Mouse (Mus musculus): ENCODE results near the gene Oxct1.

The Oxct1 gene

GRCm38 (mm10) chr15:4026231-4026773 is at the start of gene Oxct1:
Gene Oxct1 (plus strand): TSS chr15:4026383.
- DNase-seq (ENCODE audit: low spot score in 2 of 2) = peak; percentile 76 to 81

DNA sequence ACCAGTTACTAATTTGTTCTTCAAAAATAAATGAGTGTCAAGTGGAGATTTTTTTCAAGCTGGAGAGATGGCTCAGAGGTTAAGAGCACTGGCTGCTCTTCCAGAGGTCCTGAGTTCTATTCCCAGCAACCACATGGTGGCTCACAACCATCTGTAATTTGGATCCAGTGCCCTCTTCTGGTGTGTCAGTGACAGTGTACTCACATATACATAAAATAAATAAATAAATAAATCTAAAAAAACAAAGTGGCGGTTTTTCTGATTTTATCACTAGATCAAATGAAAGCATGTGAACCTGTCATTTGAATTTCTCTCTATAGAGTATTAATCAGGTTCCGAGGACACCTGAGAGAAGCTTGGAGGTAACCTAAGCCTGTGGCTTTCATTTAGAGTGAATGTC is 47.9 kb upstream of the Oxct1 start:
- no peak for DNase-seq (ENCODE audit: low spot score in 2 of 2)

GRCm38 (mm10) chr15:3979061-3979848 is 46.9 kb upstream of the Oxct1 start, which contains the start of gene Fbxo4:
Gene Fbxo4 (minus strand): TSS chr15:3979573.
- peak; percentile 86 for DNase-seq (ENCODE audit: low spot score in 2 of 2)

DNA sequence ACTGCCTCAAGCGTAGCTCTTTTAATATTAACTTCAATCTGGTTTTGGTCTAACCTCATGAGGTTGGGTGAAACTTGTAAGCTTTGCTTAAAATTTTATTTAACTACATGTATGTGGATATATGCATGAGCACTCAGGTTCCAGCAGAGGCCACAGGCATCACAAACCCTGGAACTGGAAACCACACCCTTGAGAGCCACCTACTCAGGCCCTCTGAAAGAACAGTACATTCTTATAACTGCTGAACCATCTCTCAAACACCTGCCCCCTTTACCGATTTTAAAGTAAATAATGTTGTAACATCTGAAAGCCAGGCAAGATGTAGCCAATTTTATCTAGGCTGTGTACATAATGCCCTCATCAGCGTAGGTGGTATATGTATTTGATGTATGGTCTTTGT is 46.3 kb upstream of the Oxct1 start:
- DNase-seq (ENCODE audit: low spot score in 2 of 2) = no peak

GRCm38 (mm10) chr15:3982732-3983131 is 43.5 kb upstream of the Oxct1 start:
- DNase-seq (ENCODE audit: low spot score in 2 of 2) = peak in 1 of 2 experiments; percentile 15

DNA sequence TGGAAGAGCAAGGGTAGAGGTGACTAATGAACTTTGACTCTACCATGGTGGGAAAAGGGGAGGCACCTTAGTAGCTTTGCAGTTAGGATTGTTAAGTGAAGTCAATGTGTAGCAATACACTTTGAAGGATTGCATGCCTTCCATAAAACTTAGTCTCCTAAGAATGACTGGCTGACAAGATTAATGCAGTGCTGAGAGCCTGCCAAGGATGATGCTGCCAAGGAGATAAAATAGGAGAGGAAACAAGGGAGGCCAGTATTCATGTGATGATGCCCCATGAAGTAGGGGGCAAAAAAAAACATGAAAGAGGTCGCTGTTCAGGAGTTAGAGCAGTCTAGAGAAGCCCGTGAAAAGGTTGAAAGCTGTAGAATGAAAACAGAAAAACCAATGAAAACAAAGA is 41.3 kb upstream of the Oxct1 start:
- DNase-seq (ENCODE audit: low spot score in 2 of 2) = no peak

DNA sequence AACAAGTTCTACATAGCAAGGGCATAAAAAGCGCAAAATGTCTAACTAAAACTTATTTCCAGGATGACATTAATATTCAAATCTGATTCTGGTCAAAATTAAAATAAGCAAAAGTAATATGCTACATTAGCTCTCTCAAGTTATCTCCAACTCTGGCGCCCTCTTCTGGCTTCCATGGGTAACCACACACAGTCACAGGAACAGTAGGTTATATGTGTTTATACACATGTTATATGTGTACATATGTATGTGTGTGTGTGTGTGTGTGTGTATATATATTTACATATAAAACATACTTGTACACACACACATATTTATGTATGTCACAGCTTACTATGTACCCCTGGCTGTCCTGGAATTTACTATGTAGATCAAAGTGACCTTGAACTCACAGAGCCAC is 38.2 kb upstream of the Oxct1 start:
- DNase-seq (ENCODE audit: low spot score in 2 of 2) = peak; percentile 21 to 58

DNA sequence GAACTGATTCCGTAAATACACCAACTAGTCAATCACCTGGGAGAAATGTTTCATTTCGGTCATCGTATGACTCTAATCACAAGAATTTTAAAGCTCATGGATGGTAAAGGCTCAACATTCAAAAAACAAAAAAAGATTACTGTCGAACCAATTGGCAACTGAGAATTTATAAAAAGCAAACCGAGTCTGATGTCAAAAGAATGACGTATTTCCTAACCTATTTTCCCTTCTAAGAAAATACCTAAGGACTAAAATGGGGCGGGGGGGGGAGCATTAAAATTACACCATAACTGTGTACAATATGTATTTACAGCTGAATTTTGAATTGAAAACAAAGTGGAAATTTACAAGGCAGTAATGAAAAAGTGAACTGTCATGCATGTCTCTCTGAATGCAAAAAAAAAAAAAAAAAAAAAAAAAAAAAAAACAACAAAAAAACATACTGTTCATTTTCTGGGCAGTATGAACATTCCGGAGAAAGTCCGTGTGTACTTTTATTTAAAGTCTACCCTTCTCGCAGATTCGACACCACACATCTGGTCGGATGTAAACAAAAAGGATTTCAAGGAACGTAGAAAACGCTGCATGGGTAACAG is 31.2 kb upstream of the Oxct1 start:
- no peak for DNase-seq (ENCODE audit: low spot score in 2 of 2)

DNA sequence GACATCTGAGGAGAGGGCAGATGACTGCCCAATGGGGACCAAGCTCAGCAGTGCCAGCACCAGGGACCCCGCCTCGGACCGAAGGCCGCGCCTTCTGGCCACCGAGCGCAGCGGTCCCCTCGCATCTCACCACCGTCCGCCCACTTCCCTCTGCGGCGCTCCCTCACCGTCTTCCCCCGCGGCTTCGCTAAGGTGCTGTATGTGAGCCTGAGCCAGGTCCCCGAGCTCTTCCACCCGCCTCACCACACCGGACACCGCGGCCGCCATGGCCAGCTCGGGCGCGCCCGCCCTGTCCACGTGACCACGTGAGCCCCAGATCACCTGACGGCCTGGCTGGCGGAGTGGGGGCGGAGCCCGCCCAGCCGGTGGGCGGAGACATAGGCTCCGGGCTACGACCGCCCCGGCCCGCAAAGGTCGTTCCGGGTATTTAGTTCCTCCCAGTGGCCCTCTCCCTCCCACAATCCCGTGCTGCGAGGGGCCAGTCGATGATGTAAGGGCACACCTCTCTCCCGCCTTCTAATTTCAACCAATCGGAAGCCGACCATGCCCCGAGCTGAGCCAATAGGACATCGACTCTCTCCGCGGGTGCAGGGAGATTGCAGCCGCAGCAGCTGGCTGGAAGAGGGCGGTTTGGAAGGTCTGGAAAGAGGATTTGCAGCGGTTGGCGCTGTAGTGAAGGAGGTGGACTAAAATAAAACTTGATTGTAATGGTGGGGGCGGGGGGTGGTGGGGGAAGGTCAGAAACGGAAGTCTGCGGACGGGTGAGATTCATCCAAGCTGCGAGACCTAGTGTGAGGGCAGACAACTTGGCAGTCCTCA is 30.5 kb upstream of the Oxct1 start, which contains the start of gene AW549877:
Gene AW549877 (minus strand): TSS at position 297 of the 819 bp plus-strand sequence.
- DNase-seq (ENCODE audit: low spot score in 2 of 2) = peak; percentile 99

DNA sequence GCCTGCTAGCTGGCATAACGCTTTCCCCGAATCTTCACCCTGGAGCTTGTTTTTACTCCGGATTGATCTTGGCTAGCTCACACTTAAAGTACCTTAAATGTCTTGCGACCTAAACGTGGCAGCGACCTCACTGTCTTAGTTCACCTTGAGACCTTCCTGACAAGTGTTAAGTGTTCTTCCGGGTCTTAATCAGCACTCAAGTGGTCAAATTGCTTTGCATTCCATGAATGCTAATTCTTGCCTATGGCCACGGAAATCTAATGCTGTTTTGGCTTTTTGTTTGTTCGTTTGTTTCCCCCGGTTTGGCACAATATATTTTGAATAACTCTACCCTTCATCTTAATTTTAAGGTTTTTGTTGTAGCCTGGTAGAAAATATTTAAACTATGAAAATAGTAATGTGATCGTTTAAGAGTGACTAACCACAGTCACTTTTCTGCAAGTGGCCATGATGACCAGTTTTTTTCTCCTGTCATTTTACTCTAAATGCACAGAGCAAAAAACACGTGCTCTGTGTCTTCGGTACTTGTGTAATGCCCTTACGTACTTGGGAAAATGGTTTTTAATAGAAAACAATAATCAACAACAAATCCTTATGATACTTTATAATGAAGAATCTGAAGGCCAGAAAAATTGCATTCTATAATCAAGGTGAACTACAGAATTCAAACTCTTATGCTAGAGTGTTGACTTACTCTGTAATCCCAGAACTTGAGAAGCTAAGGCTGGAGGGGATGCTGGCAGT is 29.7 kb upstream of the Oxct1 start:
- no peak for DNase-seq (ENCODE audit: low spot score in 2 of 2)

- no peak for DNase-seq (ENCODE audit: low spot score in 2 of 2)
Measured at GRCm38 (mm10) chr15:3999144-3999543, 27.0 kb upstream of the Oxct1 start.

GRCm38 (mm10) chr15:4000536-4000935 is 25.6 kb upstream of the Oxct1 start:
- DNase-seq (ENCODE audit: low spot score in 2 of 2) = no peak

- no peak for DNase-seq (ENCODE audit: low spot score in 2 of 2)
Measured at GRCm38 (mm10) chr15:4013873-4014272, 12.3 kb upstream of the Oxct1 start.

DNA sequence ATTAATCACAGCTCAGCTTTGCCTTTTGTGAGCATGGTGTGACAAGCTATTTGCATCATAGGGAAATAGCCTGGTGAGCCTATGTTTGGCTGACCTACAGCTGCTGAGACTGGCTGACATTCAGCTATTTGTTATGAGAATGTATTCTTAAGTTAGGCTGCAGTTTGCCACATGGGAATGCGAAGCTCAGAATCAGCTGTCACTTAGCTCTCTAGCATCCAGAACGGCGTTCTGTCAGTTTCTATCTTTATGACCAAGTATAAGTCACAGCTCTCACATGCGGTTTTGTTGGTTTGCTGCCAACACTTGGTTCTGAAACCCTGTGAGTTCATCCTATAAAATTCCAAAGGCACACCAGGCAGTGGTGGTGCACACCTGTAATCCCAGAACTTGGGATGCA is 5.5 kb upstream of the Oxct1 start:
- no peak for DNase-seq (ENCODE audit: low spot score in 2 of 2)

GRCm38 (mm10) chr15:4023747-4024146 is 2.4 kb upstream of the Oxct1 start:
- no peak for DNase-seq (ENCODE audit: low spot score in 2 of 2)

- no peak for DNase-seq (ENCODE audit: low spot score in 2 of 2)
Measured at GRCm38 (mm10) chr15:4024726-4025507, 1.3 kb upstream of the Oxct1 start.

- no peak for DNase-seq (ENCODE audit: low spot score in 2 of 2)
Measured at GRCm38 (mm10) chr15:4025508-4025904, 677 bp upstream of the Oxct1 start.

DNA sequence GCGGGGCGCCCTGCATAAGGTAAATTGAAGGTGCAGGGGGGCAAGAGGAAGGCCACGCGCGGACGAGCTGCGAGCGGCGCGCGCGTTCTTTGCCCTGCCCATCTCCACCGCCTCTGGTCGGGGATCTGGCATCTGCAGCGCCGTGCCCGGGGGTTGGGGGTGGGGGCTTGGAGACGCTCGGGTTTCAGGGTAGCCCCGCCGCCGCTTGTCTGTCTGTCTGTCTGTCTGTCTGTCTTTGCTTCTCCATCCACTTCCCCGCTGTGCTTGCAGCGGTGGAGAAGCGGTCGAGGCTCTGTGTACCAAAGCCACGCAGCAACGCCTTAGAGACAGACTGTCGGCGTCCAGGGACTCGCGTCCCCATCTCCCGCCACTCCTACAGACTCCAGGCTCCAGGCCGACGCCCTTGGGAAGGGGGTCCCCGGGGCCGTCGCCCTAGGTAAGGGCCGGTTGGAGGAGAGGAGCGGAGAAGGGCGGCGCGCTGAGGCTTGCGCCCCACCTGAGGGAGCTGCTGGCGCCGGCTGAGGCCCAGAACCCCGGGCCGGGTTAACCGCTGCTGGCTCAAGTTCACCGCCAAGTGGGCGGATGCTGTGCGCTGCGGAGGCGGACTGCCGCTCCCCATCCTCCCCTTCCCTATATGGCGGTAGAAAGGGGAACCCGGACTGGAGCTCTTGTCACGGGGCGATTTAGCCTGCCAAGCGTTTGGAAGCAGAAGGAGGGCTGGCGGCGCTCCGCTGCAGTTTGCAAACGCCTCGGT is 825 bp downstream of the Oxct1 start:
- DNase-seq (ENCODE audit: low spot score in 2 of 2) = peak; percentile 53 to 70

GRCm38 (mm10) chr15:4027671-4028410 is 1.7 kb downstream of the Oxct1 start:
- DNase-seq (ENCODE audit: low spot score in 2 of 2) = no peak

Measured in natural killer cell, adult 2 months (primary cell).